Mouse (Mus musculus): ENCODE data around the gene Yipf7. TPM values are rescaled to one million over a fixed set of nuclear protein-coding genes. Genes with fewer than 3 reads are reported as not detected.

The Yipf7 gene
- polyA plus RNA-seq (2017; shearing (Covaris generic)): not detected

DNA sequence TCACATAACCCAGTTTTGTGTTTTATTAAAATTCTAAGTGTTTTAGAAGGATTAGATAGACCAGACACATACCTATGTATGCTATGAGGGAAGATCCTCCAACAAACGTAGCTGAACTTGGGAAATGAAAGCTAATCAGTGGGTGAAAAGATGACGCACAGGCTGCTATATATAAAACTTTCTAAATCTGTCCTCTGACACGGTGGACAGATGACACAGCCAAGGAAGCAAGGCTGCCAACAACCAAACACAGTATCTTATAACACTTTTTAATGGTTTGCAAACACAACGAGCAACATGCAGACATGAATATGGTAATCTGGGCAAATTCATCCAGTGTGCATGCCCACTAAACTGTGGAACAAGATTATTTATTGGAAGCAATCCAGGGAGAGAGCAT lies at the start of gene Yipf7:
Gene Yipf7, minus strand, starts transcription at position 160 of the 400 bp plus-strand sequence.
- no peak for ATAC-seq

DNA sequence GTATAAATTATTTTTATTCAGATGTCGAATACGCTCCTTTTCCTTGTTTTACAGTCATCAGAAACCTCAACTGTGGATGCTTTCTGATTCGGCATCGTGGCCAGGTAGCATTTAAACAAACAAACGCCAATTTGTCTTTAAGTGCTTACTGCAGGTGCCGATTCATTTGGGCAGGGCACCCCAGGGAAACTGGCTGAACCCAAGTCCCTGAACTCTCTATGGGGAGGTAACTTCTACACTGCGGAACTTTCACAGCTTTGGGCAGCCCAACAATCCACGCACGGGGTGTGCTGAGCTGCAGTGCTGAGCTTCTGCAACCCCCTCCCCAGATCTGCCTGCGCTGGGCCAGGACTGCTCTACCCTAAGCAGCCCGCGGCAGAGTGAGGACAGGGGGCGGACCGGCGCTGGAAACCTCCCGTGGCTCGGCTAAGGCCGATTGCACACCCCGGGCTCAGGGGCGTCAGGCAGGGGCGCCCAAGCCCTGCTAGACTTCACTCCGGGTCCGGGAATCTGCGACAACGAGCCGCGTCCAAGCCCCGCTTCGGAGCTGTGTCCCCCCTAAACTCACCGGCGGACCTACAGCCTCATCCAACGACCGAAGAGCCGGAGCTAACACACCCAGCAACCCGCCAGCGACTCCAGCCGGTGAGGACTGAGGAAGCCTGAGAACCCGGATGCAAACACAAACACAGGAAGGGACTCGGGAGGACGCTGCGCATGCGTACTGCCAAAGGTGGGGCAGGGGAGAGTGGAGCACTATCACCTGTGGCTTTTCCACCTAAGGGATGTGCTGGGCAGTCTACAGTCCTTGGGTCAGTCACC lies 49.4 kb upstream of the Yipf7 start, which contains the start of gene Gnpda2:
Gene Gnpda2, minus strand, starts transcription at position 701 of the 822 bp plus-strand sequence.
- ATAC-seq: peak; percentile 94

DNA sequence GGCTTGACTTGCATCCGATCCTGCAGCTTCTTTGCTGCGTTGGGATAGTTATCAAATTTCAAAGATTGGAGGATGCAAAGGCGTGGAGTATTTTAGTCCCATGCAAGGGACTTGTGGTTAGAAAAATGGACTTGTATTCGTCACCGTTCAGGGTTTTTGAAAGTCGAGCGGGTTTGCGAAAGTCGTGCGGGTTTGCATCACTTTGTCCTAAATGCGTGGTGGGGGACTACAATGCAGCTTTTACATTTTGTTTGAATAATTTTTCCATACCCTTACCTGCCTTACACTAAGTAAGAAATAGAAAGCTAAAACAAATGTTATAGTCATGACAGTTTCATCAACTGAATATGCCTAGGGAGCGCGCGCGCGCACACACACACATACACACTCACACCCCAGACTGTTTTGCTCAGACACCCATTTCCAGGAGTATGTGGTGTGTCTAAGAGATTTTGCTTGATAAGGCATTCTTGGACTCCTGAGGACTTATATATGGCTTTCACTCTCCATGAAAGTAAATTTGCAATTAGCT lies 15.0 kb upstream of the Yipf7 start:
- peak; percentile 35 for ATAC-seq

DNA sequence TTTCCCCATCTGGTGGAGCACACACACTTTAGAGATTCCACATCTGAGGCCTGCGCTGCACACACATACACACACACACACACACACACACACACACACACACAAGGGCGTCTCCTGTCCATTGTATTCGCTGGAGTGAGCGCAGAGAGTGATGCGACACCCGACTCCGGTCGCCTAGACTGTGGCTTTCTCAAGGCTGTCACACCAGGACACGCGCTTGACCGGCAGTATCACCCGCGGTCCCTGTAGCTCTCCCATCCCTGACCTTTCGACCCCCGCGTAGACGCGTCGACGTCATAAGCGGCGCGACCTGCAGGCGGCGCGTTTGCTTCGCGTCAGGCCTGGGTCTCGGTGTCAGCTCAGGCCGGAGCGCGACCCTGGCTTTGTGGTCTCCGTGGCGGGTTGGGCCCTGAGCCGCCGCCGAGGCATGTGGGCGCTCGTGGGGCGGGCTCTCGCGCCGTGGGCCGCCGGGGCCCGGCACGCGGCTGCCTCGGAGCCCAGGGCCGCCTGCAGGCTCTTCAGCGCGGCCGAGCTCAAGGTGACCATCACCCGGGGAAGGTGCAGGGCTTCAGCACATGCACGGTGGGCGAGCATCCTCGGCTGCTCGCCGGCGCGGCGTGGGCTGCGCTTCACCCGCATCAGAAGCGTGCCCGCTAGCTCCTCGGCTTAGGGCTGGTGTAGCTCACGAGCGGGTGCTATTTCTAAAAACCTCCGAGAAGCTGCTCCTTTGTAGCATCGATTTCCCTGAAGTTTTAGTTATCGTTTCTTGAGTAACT lies 14.4 kb upstream of the Yipf7 start, which contains the start of gene Guf1:
Gene Guf1, plus strand, starts transcription at position 296 of the 776 bp plus-strand sequence.
- ATAC-seq: peak; percentile 87

DNA sequence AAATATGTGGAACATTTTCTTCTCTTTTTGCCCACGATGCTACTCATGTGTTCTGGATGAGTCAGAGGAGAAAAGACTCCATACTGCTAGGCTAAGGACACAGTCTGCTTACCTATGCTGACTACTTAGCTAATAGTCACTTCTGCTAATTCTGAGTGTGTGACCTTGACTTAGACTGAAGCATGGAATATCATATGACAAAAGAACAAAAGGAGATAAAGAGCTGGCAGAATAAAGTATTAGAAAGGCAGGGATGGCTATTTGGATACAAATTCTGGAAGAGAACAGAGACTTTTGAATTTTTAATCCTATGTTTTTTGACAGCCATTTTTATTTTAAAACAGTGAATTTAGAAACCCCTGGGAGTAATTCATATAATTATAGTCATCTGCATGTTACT lies 768 bp downstream of the Yipf7 start:
- no peak for ATAC-seq

DNA sequence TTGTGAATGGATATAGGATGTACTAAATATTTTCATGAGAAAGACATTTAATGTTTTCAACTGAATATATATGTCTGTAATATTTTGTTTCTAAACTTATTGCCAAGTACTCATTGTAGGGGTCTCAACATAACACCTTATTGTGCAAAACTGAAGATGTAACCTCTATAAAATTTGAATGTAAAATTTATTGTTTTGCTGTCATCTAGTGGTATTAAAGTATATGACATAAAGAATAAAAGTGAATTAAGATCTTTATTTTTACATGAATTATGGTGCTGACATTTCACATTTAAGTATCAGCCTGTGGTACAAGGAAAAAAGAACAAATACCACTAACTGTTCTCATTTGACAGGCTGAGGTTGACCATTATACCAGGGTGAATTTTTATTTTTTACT lies 18.5 kb downstream of the Yipf7 start:
- ATAC-seq: no peak

DNA sequence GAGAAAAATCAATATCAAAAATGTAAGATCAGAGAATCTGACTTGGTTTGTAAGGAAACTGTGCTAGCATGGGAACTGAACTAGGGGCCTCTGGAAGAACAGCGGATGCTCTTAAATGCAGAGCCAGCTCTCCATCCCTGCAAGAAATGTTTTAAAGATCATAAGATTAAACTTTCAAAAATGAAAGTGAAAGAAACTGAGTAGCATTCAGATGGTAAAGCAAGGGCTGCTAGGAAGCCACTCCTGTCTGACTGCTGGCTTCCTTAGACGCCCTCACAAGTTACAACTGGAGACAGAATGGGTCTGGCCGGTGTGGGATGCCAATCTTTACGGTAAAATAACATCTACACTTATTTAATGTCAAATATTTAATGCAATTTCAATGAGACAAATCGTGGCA lies 20.4 kb downstream of the Yipf7 start:
- ATAC-seq: peak; percentile 82

DNA sequence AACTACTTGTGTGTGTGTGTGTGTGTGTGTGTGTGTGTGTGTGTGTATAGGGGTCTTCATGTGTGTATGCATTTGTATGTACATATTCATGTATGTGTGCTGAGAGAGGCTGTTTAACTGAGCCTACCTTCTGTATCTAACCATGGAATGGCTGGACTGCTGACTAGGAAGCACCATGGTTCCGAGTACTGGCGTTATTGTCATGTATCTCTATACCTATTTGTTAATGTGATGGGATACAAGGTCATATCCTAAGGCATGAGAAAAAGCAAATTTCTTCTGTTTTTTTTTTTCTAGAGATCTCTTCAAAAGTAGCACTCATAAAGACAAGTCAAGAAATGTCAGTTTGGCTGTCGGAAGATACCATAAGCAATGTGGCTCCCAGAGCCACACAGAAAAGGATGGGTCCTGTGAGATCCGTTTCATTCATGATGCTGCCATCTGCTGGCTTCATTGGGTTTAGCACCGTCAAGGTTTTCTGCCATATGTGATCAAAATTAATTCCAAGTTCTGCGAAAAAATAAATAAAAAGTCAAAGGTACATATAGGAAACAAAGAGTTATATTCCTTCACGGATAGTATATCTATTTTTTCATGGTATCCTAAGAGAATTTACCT lies 21.7 kb downstream of the Yipf7 start:
- ATAC-seq: peak; percentile 78

DNA sequence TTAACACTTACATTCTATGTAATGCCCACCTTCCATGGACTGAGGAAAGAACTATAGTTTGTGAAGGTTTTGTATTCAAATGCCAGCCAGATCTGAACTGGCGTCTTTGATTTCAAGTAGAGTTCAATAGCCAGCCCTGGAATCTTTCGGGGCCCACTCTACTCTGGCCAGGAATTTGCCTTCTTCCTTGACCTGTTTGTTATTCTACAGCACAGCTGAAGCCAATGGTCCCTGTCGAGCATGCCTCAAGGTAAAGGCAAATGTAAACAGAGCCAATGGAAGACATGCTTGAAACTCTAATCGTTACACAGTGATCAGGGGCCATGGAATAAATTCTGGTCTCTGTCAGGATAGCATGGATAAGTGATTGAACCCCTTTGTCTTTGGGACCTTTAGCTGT lies 30.2 kb downstream of the Yipf7 start:
- ATAC-seq: no peak

DNA sequence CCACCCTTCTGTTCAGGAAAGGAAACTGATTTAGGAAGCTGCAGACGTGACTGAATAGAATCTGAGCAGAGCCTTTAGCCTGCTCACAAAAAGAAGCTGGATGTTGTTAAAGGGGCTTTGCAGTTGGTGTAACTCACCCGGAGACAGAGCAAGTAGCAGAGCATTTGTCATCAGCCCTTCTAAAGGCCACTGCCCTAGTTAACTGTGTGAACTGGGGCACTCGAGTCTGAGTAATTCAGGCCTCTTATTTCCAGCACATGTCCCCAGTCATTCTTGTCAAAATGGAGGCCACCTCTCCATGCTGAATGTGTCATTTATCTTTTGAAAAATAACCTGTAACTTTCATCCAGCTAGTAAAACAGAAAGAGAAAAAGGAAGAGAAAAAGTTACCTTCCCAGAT lies 30.8 kb downstream of the Yipf7 start:
- ATAC-seq: no peak

DNA sequence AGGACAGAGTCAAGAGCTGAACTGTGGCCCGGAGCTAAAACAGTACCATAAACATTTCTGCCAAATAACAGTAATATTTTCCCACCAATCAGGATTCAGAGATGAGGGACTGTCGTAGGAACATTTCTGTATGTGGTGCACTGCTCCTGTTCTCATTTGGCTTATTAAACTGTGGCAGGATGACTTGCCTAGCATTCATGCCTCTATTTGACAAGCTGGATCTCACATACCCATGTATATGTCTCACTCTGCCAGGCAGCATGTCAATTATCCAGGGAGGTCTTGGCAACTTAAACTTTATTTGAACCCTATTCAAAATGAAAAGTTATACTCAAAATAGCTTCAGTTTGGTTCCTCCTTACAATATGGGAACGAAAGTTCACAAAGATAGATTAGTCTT lies 35.4 kb downstream of the Yipf7 start:
- no peak for ATAC-seq

DNA sequence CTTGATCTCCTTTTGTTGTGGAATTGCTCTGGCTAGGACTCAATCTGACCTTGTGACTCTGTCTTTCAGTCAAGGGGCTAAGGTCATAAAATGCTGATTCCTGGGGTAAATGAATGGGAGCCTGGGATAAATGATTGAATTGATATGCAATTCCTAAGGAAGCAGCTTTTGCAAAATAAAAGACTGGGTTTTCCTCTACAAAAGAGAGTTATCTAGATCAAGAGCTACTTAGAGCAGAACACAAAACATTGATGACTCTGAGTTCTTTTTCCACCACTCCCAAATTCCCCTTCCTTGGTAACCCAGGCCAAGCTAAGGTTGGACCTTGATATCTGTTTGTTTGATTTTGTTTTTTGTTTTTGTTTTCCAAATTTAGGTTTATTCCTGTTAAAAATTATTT lies 53.4 kb downstream of the Yipf7 start:
- ATAC-seq: no peak

DNA sequence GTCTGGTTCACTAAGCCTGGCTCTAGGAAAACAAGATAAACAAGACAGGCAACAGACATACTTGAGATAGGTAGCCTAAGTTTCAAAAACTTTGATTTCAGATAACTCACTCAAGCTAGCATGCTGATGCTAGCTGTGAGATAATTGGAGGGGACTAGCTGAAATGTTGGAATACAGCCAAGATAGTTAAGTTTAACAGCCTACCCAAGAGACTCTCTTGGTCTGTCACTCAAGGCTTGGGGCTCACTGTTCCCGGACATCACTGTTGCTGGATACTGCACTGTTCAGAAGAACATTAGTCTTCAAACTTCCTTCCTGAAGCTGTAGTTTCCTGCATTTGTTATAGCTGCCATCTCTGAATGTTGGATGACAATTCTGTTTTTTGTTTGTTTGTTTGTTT lies 74.9 kb downstream of the Yipf7 start:
- ATAC-seq: no peak

Other genes starting within 250 kb of the Yipf7 start
- gene Kctd8, start 201.0 kb downstream of the Yipf7 start, polyA plus RNA-seq (2017; shearing (Covaris generic)): not detected
- gene Guf1, start 14.3 kb upstream of the Yipf7 start, polyA plus RNA-seq (2017; shearing (Covaris generic)): 1 to 10 TPM; 6.2 to 9.6 (median 8.7) TPM
- gene Gnpda2, start 49.7 kb upstream of the Yipf7 start, polyA plus RNA-seq (2017; shearing (Covaris generic)): 10 to 100 TPM; 67.8 to 92.0 (median 70.5) TPM

All from inflammation-experienced regulatory T-cells, adult 6 months (primary cell).